Mouse (Mus musculus) ES-E14 (cell line): ENCODE results near the gene Mgst2. TPM values are rescaled to one million over a fixed set of nuclear protein-coding genes. Genes with fewer than 3 reads are reported as not detected.

Source experiments
- DNase-seq: peaks from one replicate; pipeline ENCODE4 v3.0.0-alpha.2; 2013; ENCODE audit warnings: low read depth, low spot score
- H3K27ac ChIP-seq: 2 replicates; pipeline ENCODE4 v1.5.1; 2012; ENCODE audit warnings: low read depth, mild to moderate bottlenecking, low read length, moderate library complexity, mixed read lengths; ENCODE audit not compliant: poor library complexity, insufficient read depth, severe bottlenecking
- H3K36me3 ChIP-seq: 2 replicates; pipeline ENCODE4 v1.6.1; 2012; ENCODE audit warnings: mild to moderate bottlenecking, low read length, moderate library complexity, mixed read lengths; ENCODE audit not compliant: control insufficient read depth, poor library complexity, insufficient read depth, severe bottlenecking
- H3K4me1 ChIP-seq, 2 experiments: fragments of 150-350 bp in 1 of 2; sonication (generic) in 1 of 2; 2 replicates each; pipeline ENCODE4 v1.6.1; 2012; ENCODE audit warnings: low read length in 2 of 2, mild to moderate bottlenecking in 1 of 2, mixed read lengths in 1 of 2; ENCODE audit not compliant: control insufficient read depth in 2 of 2, insufficient read depth in 2 of 2, poor library complexity in 1 of 2
- H3K4me3 ChIP-seq, 2 experiments: fragments of 150-350 bp in 1 of 2; sonication (generic) in 1 of 2; 2 replicates each; pipeline ENCODE4 v1.5.1; 2012; ENCODE audit warnings: low read length in 2 of 2, low read depth in 1 of 2, mild to moderate bottlenecking in 1 of 2, mixed read lengths in 1 of 2; ENCODE audit not compliant: insufficient read depth in 1 of 2, poor library complexity in 1 of 2, severe bottlenecking in 1 of 2
- H3K9ac ChIP-seq: 2 replicates; pipeline ENCODE4 v1.6.1; 2012; ENCODE audit warnings: low read depth, mild to moderate bottlenecking, low read length, mixed read lengths; ENCODE audit not compliant: poor library complexity, insufficient read depth, severe bottlenecking
- H3K9me3 ChIP-seq: fragments of 150-350 bp; sonication (generic); 2 replicates; pipeline ENCODE4 v1.6.1; 2012; ENCODE audit warnings: low read depth, mild to moderate bottlenecking, low read length; ENCODE audit not compliant: control insufficient read depth, insufficient read depth
- CHD2 ChIP-seq: IDR thresholded peaks from 2 replicates; pipeline ENCODE4 v1.6.1; 2014; ENCODE audit warnings: mild to moderate bottlenecking, low read depth, low read length, inconsistent platforms
- HCFC1 ChIP-seq: IDR thresholded peaks from 2 replicates; pipeline ENCODE4 v1.6.1; 2012; ENCODE audit warnings: low read length, inconsistent platforms, borderline replicate concordance; ENCODE audit not compliant: insufficient read depth
- MAFK ChIP-seq: IDR thresholded peaks from 2 replicates; pipeline ENCODE4 v1.6.1; 2014; ENCODE audit warnings: mild to moderate bottlenecking, low read depth, low read length, inconsistent platforms; ENCODE audit not compliant: insufficient read depth
- ZC3H11A ChIP-seq: IDR thresholded peaks from 2 replicates; pipeline ENCODE4 v1.6.1; 2012; ENCODE audit warnings: low read depth, mild to moderate bottlenecking, inconsistent platforms, low read length, borderline replicate concordance
- ZNF384 ChIP-seq: IDR thresholded peaks from 2 replicates; pipeline ENCODE4 v1.6.1; 2012; ENCODE audit warnings: low read depth, low read length, inconsistent platforms
- in situ Hi-C, 2 experiments: fragments of 600-800 bp; cut with MboI; formaldehyde crosslinking; loops; one replicate each; pipeline ENCODE4 v1.15.1; 2025; ENCODE audit warnings: low sequenced_read_pairs in 2 of 2, inconsistent platforms in 1 of 2; ENCODE audit not compliant: unreplicated experiment in 2 of 2
- total RNA-seq: library from RNA; depleted of rRNA; stranded (reverse); fragments of 300-350 nt; gene quantifications from 2 replicates; pipeline ENCODE4 v1.2.3, GENCODE M21; 2012

Mgst2 gene
- total RNA-seq, 1 experiment = 0.71 TPM

GRCm38 (mm10) chr3:51717909-51718308 is 57.7 kb downstream of the Mgst2 start:
- Histone ChIP-seq H3K27ac (no peak overlapping the region), H3K9me3 (no peaks in the 10 kb centered on the region), H3K9ac (no peak overlapping the region), H3K4me3 (no peak overlapping the region), H3K4me1 (no peaks in the 10 kb centered on the region), H3K36me3 (no peaks in the 10 kb centered on the region)
- in situ Hi-C loops = no loop called here
- TF ChIP-seq HCFC1 = no peak
- DNase-seq = no peak

DNA sequence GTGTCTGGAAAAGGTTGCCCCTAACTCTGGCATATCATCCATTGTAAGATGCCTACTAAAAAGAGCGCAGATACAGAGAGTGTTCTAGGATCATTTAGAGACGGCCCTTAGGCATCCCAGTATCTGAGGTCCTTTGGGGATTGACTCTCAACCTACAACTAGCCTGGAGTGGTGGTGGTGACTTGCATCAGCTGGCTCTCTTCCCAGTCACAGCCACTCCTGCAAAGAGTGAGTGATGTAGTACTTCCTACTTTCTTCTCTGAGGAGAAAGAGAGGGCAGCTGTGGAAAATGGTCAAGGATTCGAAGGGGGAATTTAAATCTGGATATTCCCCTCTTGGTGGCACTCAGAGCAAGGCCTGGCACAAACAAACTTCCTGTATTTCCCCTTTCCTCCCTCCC is 59.2 kb downstream of the Mgst2 start:
- Histone ChIP-seq H3K4me3 (no peak overlapping the region), H3K9me3 (no peaks in the 10 kb centered on the region), H3K4me1 (no peaks in the 10 kb centered on the region), H3K36me3 (no peaks in the 10 kb centered on the region), H3K9ac (no peak overlapping the region), H3K27ac (no peak overlapping the region)
- in situ Hi-C loops = no loop called here
- TF ChIP-seq ZC3H11A = no peak
- DNase-seq = no peak

- Histone ChIP-seq H3K4me3 (no peak overlapping the region), H3K4me1 (no peaks in the 10 kb centered on the region), H3K27ac (no peak overlapping the region), H3K9me3 (no peaks in the 10 kb centered on the region), H3K36me3 (no peaks in the 10 kb centered on the region), H3K9ac (no peak overlapping the region)
- DNase-seq = no peak
- TF ChIP-seq HCFC1 = no peak
- TF ChIP-seq CHD2 = no peak
- no peak for TF ChIP-seq ZC3H11A
- TF ChIP-seq MAFK = no peak
- TF ChIP-seq ZNF384 = no peak
- in situ Hi-C loops = no loop called here
These were observed 59.8 kb downstream of the Mgst2 start for GRCm38 (mm10) chr3:51719982-51720381.

- Histone ChIP-seq H3K36me3 (no peaks in the 10 kb centered on the region), H3K4me3 (no peak overlapping the region), H3K4me1 (no peaks in the 10 kb centered on the region), H3K27ac (no peak overlapping the region), H3K9me3 (no peaks in the 10 kb centered on the region), H3K9ac (no peak overlapping the region)
- DNase-seq = no peak
- no peak for TF ChIP-seq ZNF384
- TF ChIP-seq CHD2 = no peak
- no peak for TF ChIP-seq HCFC1
- TF ChIP-seq ZC3H11A = no peak
- no peak for TF ChIP-seq MAFK
- in situ Hi-C loops = no loop called here
These were observed 66.1 kb downstream of the Mgst2 start for GRCm38 (mm10) chr3:51726257-51726656.

DNA sequence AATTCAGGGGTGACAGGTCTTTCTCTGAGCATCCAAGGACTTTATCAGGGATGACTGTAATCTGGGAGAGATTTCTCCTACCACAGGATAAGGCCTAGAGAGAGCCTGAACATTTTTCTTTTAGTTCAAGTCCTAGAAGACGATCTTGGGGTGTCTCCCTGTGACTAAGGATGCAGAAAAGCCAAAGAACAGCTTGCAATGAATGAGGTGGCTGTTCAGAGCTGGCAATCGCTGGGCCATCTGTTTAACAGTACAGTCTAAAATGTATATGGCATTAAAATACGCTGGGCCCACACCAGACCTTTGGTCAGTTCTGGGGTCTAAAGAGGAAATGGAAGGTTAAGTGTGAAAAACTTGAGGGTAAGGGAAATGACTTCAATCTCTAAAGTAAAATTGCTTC is 67.3 kb downstream of the Mgst2 start:
- TF ChIP-seq HCFC1 (no peak), MAFK (no peak), ZC3H11A (no peak)
- H3K9me3 ChIP-seq = no peaks in the 10 kb centered on the region
- H3K9ac ChIP-seq = no peak overlapping the region
- H3K36me3 ChIP-seq = no peaks in the 10 kb centered on the region
- no peak overlapping the region for H3K4me3 ChIP-seq
- no peaks in the 10 kb centered on the region for H3K4me1 ChIP-seq
- H3K27ac ChIP-seq = no peak overlapping the region
- no peak for DNase-seq
- in situ Hi-C loops = no loop called here
